Comparison of ENCODE assay signal across 17 mouse cellular contexts in the genomic region with DNA sequence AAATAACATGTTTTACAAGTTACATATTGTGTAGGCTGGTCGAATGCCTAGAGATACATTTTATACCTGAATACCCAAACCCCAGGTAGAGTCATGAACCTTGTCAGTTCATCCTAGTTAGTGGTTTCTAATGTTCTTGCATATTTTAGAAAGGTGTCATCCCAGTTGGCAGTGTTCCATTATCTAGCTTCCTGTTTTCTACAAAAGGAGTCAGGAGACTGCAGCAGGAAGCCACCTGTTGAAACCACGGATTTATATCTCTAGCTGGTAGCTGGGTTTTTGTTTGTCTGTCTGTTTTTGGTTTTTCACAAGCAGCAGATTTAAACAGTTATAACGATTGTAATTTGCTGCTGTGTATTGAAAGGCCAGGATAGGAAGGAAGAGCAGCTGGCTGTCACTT.
DNase-seq lines count a peak whose midpoint lies in the region; ATAC-seq and TF ChIP-seq lines count a peak whose summit lies in the region.
"Had no signal": no experiment of that assay in that cellular context is flagged by ENCODE, and none has a peak within 500 bp of the region (broad histone marks: within the 10 kb centered on the region; RNA-seq: fewer than 3 reads in every experiment).

No protein-coding gene starts in this region.

- H3K36me3 ChIP-seq in CH12.LX (replicated peaks in 1 of 2; ENCODE audit: control insufficient read depth in 1 of 2, insufficient read depth in 1 of 2, low read length in 1 of 2): peaks cover 2 to 16% of the 10 kb centered on the region in 2 experiments
- H3K36me3 ChIP-seq in forebrain, embryonic 12.5 days (replicated peaks): 0 out of 2 replicates have a peak, but pooled peaks cover 4% of the 10 kb centered on the region

- no peak overlapping the region for H3K4me2 ChIP-seq in CH12.LX (ENCODE audit: insufficient read depth, low read depth, poor library complexity, severe bottlenecking)
- no peak overlapping the region for H3K4me2 ChIP-seq in forebrain, embryonic 12.5 days
- H3K4me2 ChIP-seq: forebrain, embryonic 15.5 days; limb, embryonic 13.5 days; neural tube, embryonic 13.5 days had no signal

- TF ChIP-seq POLR2A in CH12.LX (IDR thresholded peaks at IDR 0.05; ENCODE audit: low read depth, low read length): no peak

- no peaks in the 10 kb centered on the region for H3K9me3 ChIP-seq in CH12.LX (replicated peaks; ENCODE audit: low read length)
- H3K9me3 ChIP-seq in forebrain, embryonic 12.5 days: no peaks in the 10 kb centered on the region
- H3K9me3 ChIP-seq: forebrain, embryonic 15.5 days; limb, embryonic 13.5 days; midbrain, embryonic 10.5 days; neural tube, embryonic 13.5 days had no signal

- dilution Hi-C loops in CH12.LX (cut with MboI; ENCODE audit: extremely low pct_ligation_motif_present, extremely low pct_unique_long_range_greater_than_20kb, low sequenced_read_pairs): no loop called here

- H3K27me3 ChIP-seq in CH12.LX (replicated peaks): no peaks in the 10 kb centered on the region
- H3K27me3 ChIP-seq in forebrain, embryonic 12.5 days: no peaks in the 10 kb centered on the region
- H3K27me3 ChIP-seq: forebrain, embryonic 15.5 days; limb, embryonic 13.5 days; neural tube, embryonic 13.5 days had no signal

- no peak for TF ChIP-seq CTCF in CH12.LX (conservative IDR thresholded peaks at IDR 0.05 in 1 of 2, IDR thresholded peaks at IDR 0.05 in 1 of 2; ENCODE audit: low read depth in 2 of 2, low read length in 2 of 2)

- peak; percentile 15 for DNase-seq in lung, postnatal 36 days
- DNase-seq in lung, postnatal 4 days: no peak
- DNase-seq in CH12.LX (ENCODE audit: extremely low read depth): peak; percentile 25
- peak; percentile 23 for DNase-seq in brain, adult 2 months (ENCODE audit: low read depth, low spot score)
- DNase-seq in naive thymus-derived CD4-positive, alpha-beta T cell, adult 2 months (ENCODE audit: low read depth): peak; percentile 34
- no peak for DNase-seq in cerebellum, adult 9-11 months
- DNase-seq: cerebellum, adult 11-12 months; kidney, postnatal 4 days; spleen, adult 18-20 months; thymus, postnatal 36 days had no signal

- no peak for TF ChIP-seq EP300 in CH12.LX (IDR thresholded peaks at IDR 0.05; ENCODE audit: low read length)

- 83% methylated on average over 3 of the region's 3 CpGs for WGBS in forebrain, embryonic 12.5 days

- no peak overlapping the region for H3K27ac ChIP-seq in CH12.LX (ENCODE audit: insufficient read depth, low read depth)
- no peak overlapping the region for H3K27ac ChIP-seq in forebrain, embryonic 12.5 days
- H3K27ac ChIP-seq: forebrain, embryonic 15.5 days; limb, embryonic 13.5 days; liver, embryonic 14.5 days; midbrain, embryonic 10.5 days; neural tube, embryonic 13.5 days had no signal

- peaks cover 0 to 11% of the 10 kb centered on the region in 2 experiments; a peak in 2 of 4 replicates for H3K4me1 ChIP-seq in CH12.LX (ENCODE audit: control insufficient read depth in 1 of 2, insufficient read depth in 2 of 2)
- no peaks in the 10 kb centered on the region for H3K4me1 ChIP-seq in forebrain, embryonic 12.5 days
- H3K4me1 ChIP-seq: forebrain, embryonic 15.5 days; limb, embryonic 13.5 days; midbrain, embryonic 10.5 days; neural tube, embryonic 13.5 days had no signal

- no peak overlapping the region for H3K9ac ChIP-seq in CH12.LX (ENCODE audit: insufficient read depth, low read depth)
- no peak overlapping the region for H3K9ac ChIP-seq in forebrain, embryonic 12.5 days
- H3K9ac ChIP-seq: forebrain, embryonic 15.5 days; limb, embryonic 13.5 days; liver, embryonic 14.5 days; neural tube, embryonic 13.5 days had no signal

- no peaks in the 10 kb centered on the region for H3K79me2 ChIP-seq in CH12.LX (replicated peaks; ENCODE audit: control insufficient read depth, extremely low read depth, insufficient read depth, poor library complexity, severe bottlenecking)

- in situ Hi-C loops in CH12.LX (cut with MboI; ENCODE audit: low pct_ligation_motif_present, low pct_unique_long_range_greater_than_20kb, low sequenced_read_pairs): no loop called here

- no peak overlapping the region for H3K4me3 ChIP-seq in CH12.LX (replicated peaks in 1 of 3; ENCODE audit: low read depth in 2 of 3, low read length in 2 of 3, poor library complexity in 1 of 3)
- no peak overlapping the region for H3K4me3 ChIP-seq in forebrain, embryonic 12.5 days (replicated peaks)
- H3K4me3 ChIP-seq: forebrain, embryonic 15.5 days; limb, embryonic 13.5 days; midbrain, embryonic 10.5 days; neural tube, embryonic 13.5 days had no signal

- ATAC-seq in forebrain, embryonic 12.5 days (ENCODE audit: low FRiP score): no peak
- ATAC-seq: forebrain, embryonic 15.5 days; intestine, embryonic 16.5 days had no signal

- no peak for TF ChIP-seq RAD21 in CH12.LX (IDR thresholded peaks at IDR 0.05; ENCODE audit: low read depth, low read length)

TF ChIP-seq in CH12.LX, 34 proteins besides CTCF, POLR2A, EP300 and RAD21:
- TF ChIP-seq JUN (IDR thresholded peaks at IDR 0.05; ENCODE audit: insufficient read depth, low read depth, low read length) (no peak), MAX (IDR thresholded peaks at IDR 0.05; ENCODE audit: low read length) (no peak), MXI1 (IDR thresholded peaks at IDR 0.05; ENCODE audit: low read depth, low read length) (no peak), NELFE (IDR thresholded peaks at IDR 0.05; ENCODE audit: low read depth, low read length) (no peak), MYC (IDR thresholded peaks at IDR 0.05; ENCODE audit: low read depth, low read length) (no peak), MAZ (IDR thresholded peaks at IDR 0.05; ENCODE audit: low read depth, low read length) (no peak), ZNF384 (IDR thresholded peaks at IDR 0.05; ENCODE audit: low read depth, low read length) (no peak), BHLHE40 (IDR thresholded peaks at IDR 0.05; ENCODE audit: low read depth, low read length) (no peak), KAT2A (IDR thresholded peaks at IDR 0.05; ENCODE audit: insufficient replicate concordance, low read length) (no peak), GABPA (IDR thresholded peaks at IDR 0.05; ENCODE audit: insufficient replicate concordance, low read depth, low read length) (no peak), TCF12 (IDR thresholded peaks at IDR 0.05; ENCODE audit: low read depth, low read length) (no peak), ZC3H11A (IDR thresholded peaks at IDR 0.05; ENCODE audit: low read depth, low read length) (no peak), ZKSCAN1 (IDR thresholded peaks at IDR 0.05; ENCODE audit: borderline replicate concordance, low read depth, low read length) (no peak), NRF1 (IDR thresholded peaks at IDR 0.05; ENCODE audit: low read depth, low read length) (no peak), SMC3 (IDR thresholded peaks at IDR 0.05; ENCODE audit: low read depth, low read length) (no peak), HCFC1 (IDR thresholded peaks at IDR 0.05; ENCODE audit: low read depth, low read length) (no peak), PAX5 (IDR thresholded peaks at IDR 0.05; ENCODE audit: low read length) (no peak)

Comparison
In these comparisons a context has a peak if more than half of its experiments do, and no peak if none do; other contexts are left out.
1. DNase-seq: peak in lung, postnatal 36 days (single experiment), CH12.LX (single experiment), brain, adult 2 months (single experiment) and naive thymus-derived CD4-positive, alpha-beta T cell, adult 2 months (single experiment); none in lung, postnatal 4 days (0 of 2) and cerebellum, adult 9-11 months (single experiment).